Mouse (Mus musculus) ovary, postnatal 10 days (tissue): ENCODE results near the gene Card10.

Experiments used
- DNase-seq: peaks from one replicate; pipeline ENCODE4 v3.0.0; 2022; ENCODE audit warnings: low spot score

Gene Card10

GRCm38 (mm10) chr15:78731830-78732229 lies 71.0 kb downstream of the Card10 start:
- no peak for DNase-seq

- DNase-seq = no peak
Observed at GRCm38 (mm10) chr15:78730315-78731049, 72.4 kb downstream of the Card10 start.

- no peak for DNase-seq
Observed at GRCm38 (mm10) chr15:78726697-78727096, 76.1 kb downstream of the Card10 start.
